In the genomic region with DNA sequence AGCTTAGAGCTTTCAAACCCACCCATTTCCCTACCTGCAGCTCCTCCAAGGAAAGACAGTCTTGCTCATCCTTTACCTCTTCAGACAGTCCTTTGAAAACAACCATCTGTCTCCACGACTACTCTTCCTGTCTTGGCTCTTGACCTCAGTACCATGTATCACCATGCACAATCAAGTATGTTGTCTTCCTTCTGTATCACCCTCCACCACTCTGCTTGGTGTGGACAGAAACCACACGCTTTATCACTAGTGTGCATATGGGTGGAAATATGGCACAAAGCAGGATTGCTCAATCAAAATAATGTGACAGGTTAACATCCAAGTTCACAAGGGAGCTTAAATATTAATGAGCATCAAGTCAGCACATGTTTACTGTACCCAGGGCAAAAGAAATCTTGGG, we compare ENCODE assay signal across 18 mouse cellular contexts.
"Had no signal": no experiment of that assay in that cellular context is flagged by ENCODE, and none has a peak within 500 bp of the region (broad histone marks: within the 10 kb centered on the region; RNA-seq: fewer than 3 reads in every experiment).

No protein-coding gene starts in this region.

- H3K4me2 ChIP-seq: lung, embryonic 15.5 days; midbrain, embryonic 12.5 days; neural tube, embryonic 13.5 days; neural tube, embryonic 15.5 days; stomach, embryonic 15.5 days had no signal

- H3K36me3 ChIP-seq: lung, embryonic 15.5 days; midbrain, embryonic 10.5 days; midbrain, embryonic 12.5 days; neural tube, embryonic 13.5 days; neural tube, embryonic 15.5 days; stomach, embryonic 15.5 days had no signal

- H3K4me1 ChIP-seq: midbrain, embryonic 10.5 days; midbrain, embryonic 12.5 days; neural tube, embryonic 13.5 days; neural tube, embryonic 15.5 days; stomach, embryonic 15.5 days had no signal

- H3K9me3 ChIP-seq: lung, embryonic 15.5 days; midbrain, embryonic 10.5 days; midbrain, embryonic 12.5 days; neural tube, embryonic 13.5 days; neural tube, embryonic 15.5 days; stomach, embryonic 15.5 days had no signal

- H3K27me3 ChIP-seq: lung, embryonic 15.5 days; midbrain, embryonic 12.5 days; neural tube, embryonic 13.5 days; neural tube, embryonic 15.5 days; stomach, embryonic 15.5 days had no signal

- ATAC-seq: lung, postnatal 0 days; midbrain, embryonic 16.5 days had no signal

- DNase-seq: lung, adult 2 months; lung, postnatal 4 days; midbrain, embryonic 14.5 days; right cerebral cortex, postnatal 14 days; thymus, adult 2 months; thymus, postnatal 25 days; thymus, postnatal 4 days had no signal

- H3K9ac ChIP-seq: liver, embryonic 14.5 days; lung, embryonic 15.5 days; midbrain, embryonic 12.5 days; neural tube, embryonic 13.5 days; neural tube, embryonic 15.5 days; stomach, embryonic 15.5 days had no signal

- H3K27ac ChIP-seq: liver, embryonic 14.5 days; lung, embryonic 15.5 days; midbrain, embryonic 10.5 days; midbrain, embryonic 12.5 days; neural tube, embryonic 13.5 days; neural tube, embryonic 15.5 days; stomach, embryonic 15.5 days; stomach, postnatal 0 days had no signal

- H3K4me3 ChIP-seq: lung, embryonic 15.5 days; midbrain, embryonic 10.5 days; midbrain, embryonic 12.5 days; myocyte; neural tube, embryonic 13.5 days; neural tube, embryonic 15.5 days; stomach, embryonic 15.5 days had no signal
